Mouse (Mus musculus): ENCODE data around the gene Olfr214. TPM values are rescaled to one million over a fixed set of nuclear protein-coding genes. Genes with fewer than 3 reads are reported as not detected.
"Not testable (repeated sequence)": the region's sequence is repeated elsewhere in the genome, so short reads cannot be mapped to it uniquely, and the experiment has no call there.

Olfr214 gene
- polyA plus RNA-seq (2012; rRNA removed): not detected in 2 replicates

DNA sequence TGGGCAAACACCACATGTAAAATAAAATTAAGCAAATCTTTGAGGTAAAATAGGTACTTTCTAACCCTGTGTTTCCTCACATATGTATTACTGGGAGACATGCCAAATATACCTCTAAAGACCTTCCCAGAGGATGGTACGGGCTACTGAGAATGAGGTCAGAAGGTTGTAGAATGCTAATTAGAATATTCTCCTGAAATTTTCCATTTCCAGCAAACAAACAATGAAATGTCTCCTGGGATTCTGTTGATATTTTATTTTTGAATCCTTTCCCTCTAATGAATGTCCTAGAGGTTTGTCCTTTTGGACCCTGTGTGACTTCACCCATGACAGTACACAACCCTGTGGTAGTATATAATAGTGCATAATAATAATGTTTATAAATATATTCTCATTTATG, at the start of gene Olfr214:
Olfr214 (plus strand) TSS at position 301 of the 400 bp plus-strand sequence.
- no peaks in the 10 kb centered on the region for H3K27me3 ChIP-seq (ENCODE audit: control insufficient read depth, insufficient read depth, low read length)
- TF ChIP-seq POLR2A (IDR thresholded peaks at IDR 0.05; ENCODE audit: borderline replicate concordance, insufficient read depth, low read length) (no peak), CTCF (IDR thresholded peaks at IDR 0.05; ENCODE audit: borderline replicate concordance, insufficient read depth, low read depth, low read length) (no peak)
- no peaks in the 10 kb centered on the region for H3K4me1 ChIP-seq (ENCODE audit: control insufficient read depth, insufficient read depth, low read length)
- 63% methylated on average over 1 of the region's 1 CpGs for WGBS
- no peak within 1 kb of the TSS for H3K27ac ChIP-seq (ENCODE audit: insufficient read depth, low read length)
- no peak for DNase-seq
- no peak within 1 kb of the TSS for H3K4me3 ChIP-seq (replicated peaks; ENCODE audit: insufficient read depth, low read depth, low read length)

DNA sequence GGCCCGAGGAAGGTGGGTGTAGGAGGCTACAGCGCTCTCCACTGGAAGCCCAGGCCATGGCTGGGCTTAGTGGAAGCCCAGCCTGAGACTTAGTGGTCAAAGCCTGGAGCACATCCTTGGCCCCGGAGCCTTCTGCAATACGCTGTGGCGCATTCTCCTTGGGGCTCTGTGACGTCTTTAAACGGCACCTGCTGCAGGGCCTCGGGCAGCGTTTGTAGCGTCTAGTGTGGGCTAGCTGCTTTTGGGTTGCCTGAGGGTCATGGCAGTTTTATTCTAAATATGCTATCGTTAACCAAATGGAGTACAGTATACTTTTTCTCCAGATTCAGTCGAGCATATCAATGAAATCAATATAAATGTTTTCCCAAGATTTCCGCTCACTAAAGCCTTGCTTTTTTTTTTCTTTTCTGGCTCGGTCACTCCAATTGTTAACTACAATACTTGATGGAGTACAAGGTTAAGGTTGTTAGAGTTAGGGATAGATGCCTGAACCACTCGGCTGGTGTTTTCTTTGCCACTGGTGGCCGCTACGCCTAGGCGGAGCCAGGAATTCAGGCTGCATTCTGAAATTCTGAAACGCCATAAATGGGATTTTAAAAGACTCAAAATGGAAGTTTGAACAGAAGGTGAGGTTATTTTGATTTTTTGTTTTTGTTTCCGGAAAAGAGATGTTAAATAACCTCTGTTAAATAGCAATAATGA, 47.6 kb upstream of the Olfr214 start, which contains the start of gene Olfr212:
Olfr212 (plus strand) TSS at position 215 of the 702 bp plus-strand sequence.
- not testable (repeated sequence) for H3K4me1 ChIP-seq (ENCODE audit: control insufficient read depth, insufficient read depth, low read length); H3K27me3 ChIP-seq (ENCODE audit: control insufficient read depth, insufficient read depth, low read length); H3K27ac ChIP-seq (ENCODE audit: insufficient read depth, low read length); H3K4me3 ChIP-seq (replicated peaks; ENCODE audit: insufficient read depth, low read depth, low read length)
- peak in 1 of 2 experiments; percentile 8 for DNase-seq
- 90% methylated on average over 20 of the region's 20 CpGs for WGBS

DNA sequence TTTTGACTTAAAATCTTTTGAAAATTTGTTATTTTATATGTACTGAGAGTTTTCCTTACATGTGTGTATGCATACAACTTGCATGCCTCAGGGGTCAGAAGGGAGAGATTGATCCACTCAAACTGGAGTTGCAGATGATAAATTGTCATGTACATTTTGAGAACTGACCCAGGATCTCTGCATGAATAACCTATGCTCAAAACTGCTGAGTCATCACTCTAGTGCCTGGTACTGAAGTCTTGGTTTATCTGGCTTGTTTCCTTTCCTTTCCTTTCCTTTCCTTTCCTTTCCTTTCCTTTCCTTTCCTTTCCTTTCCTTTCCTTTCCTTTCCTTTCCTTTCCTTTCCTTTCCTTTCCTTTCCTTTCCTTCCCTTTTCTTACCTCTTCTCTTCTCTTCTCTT, 39.2 kb upstream of the Olfr214 start:
- TF ChIP-seq CTCF (IDR thresholded peaks at IDR 0.05; ENCODE audit: borderline replicate concordance, insufficient read depth, low read depth, low read length) (no peak), POLR2A (IDR thresholded peaks at IDR 0.05; ENCODE audit: borderline replicate concordance, insufficient read depth, low read length) (no peak)
- H3K4me3 ChIP-seq (replicated peaks; ENCODE audit: insufficient read depth, low read depth, low read length): no peak overlapping the region
- H3K27me3 ChIP-seq (ENCODE audit: control insufficient read depth, insufficient read depth, low read length): no peaks in the 10 kb centered on the region
- H3K27ac ChIP-seq (ENCODE audit: insufficient read depth, low read length): no peak overlapping the region
- H3K4me1 ChIP-seq (ENCODE audit: control insufficient read depth, insufficient read depth, low read length): no peaks in the 10 kb centered on the region
- no peak for DNase-seq

DNA sequence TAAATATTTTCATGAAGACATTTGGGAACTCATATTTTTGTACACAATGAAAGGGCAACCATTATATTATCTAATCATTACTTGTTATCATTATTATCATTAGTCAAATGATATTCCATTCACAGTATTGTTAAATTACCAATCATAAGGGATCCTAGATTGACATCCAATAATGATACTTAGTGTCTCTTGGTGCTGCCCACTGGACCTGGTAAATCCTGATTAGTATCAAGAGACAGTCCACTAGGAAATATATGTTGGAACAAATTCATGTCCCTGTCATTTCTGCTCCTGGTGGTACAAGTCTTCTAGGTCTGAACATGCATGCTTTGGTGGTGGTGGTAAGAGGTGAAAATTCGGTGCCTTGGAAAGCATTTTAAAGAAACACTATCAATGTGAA, 15.9 kb upstream of the Olfr214 start, which contains the start of gene Olfr213:
Olfr213 (plus strand) TSS at position 301 of the 400 bp plus-strand sequence.
- no peaks in the 10 kb centered on the region for H3K4me1 ChIP-seq (ENCODE audit: control insufficient read depth, insufficient read depth, low read length)
- WGBS: 89% methylated on average over 1 of the region's 1 CpGs
- TF ChIP-seq CTCF (IDR thresholded peaks at IDR 0.05; ENCODE audit: borderline replicate concordance, insufficient read depth, low read depth, low read length): no peak
- no peak for TF ChIP-seq POLR2A (IDR thresholded peaks at IDR 0.05; ENCODE audit: borderline replicate concordance, insufficient read depth, low read length)
- no peaks in the 10 kb centered on the region for H3K27me3 ChIP-seq (ENCODE audit: control insufficient read depth, insufficient read depth, low read length)
- no peak within 1 kb of the TSS for H3K27ac ChIP-seq (ENCODE audit: insufficient read depth, low read length)
- H3K4me3 ChIP-seq (replicated peaks; ENCODE audit: insufficient read depth, low read depth, low read length): no peak within 1 kb of the TSS
- DNase-seq: no peak

DNA sequence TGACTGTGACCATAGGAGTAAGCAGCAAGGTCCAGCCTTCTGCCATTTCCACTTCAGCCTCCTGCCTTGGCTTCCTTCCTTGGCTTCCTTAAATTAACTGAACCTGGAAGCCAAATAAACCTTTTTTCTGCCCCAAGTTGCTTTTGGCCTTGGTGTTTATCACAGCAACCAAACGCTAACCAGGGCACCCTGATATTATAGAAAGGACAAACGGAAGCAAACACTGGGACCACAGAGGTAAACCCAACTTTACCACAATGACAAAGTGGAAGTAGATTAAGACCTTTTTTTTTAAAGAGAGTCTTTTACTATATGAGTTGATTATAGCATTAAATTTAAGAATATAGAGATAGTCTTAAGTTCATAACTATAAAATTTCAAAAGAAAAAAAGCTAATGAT, 11.5 kb upstream of the Olfr214 start:
- no peak overlapping the region for H3K4me3 ChIP-seq (replicated peaks; ENCODE audit: insufficient read depth, low read depth, low read length)
- no peak for DNase-seq
- H3K27ac ChIP-seq (ENCODE audit: insufficient read depth, low read length): no peak overlapping the region
- 89% methylated on average over 2 of the region's 2 CpGs for WGBS
- TF ChIP-seq CTCF (IDR thresholded peaks at IDR 0.05; ENCODE audit: borderline replicate concordance, insufficient read depth, low read depth, low read length) (no peak), POLR2A (IDR thresholded peaks at IDR 0.05; ENCODE audit: borderline replicate concordance, insufficient read depth, low read length) (no peak)
- H3K4me1 ChIP-seq (ENCODE audit: control insufficient read depth, insufficient read depth, low read length): no peaks in the 10 kb centered on the region
- H3K27me3 ChIP-seq (ENCODE audit: control insufficient read depth, insufficient read depth, low read length): no peaks in the 10 kb centered on the region

DNA sequence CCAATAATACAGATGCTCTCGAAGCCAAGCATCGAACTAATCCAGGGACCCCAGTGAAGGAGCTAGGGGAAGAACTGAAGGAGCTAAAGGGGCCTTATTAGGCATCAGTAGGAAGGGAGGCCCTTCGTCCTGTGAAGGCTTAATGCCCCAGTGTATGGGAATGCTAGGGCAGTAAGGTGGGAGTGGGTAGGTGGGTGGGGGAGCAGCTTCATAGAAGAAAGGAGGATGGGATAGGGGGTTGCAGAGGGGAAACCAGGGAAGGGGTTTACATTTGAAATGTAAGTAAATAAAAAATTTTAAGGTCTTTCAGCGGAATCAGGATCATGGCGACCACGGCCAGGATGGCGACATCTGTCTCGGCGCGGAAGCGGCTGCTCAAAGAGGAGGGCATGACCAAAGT, 3.2 kb upstream of the Olfr214 start, which contains the start of gene Gm5580:
Gm5580 (plus strand) TSS at position 301 of the 400 bp plus-strand sequence.
- 93% methylated on average over 11 of the region's 11 CpGs for WGBS
- H3K27me3 ChIP-seq (ENCODE audit: control insufficient read depth, insufficient read depth, low read length); H3K4me1 ChIP-seq (ENCODE audit: control insufficient read depth, insufficient read depth, low read length); H3K27ac ChIP-seq (ENCODE audit: insufficient read depth, low read length); H3K4me3 ChIP-seq (replicated peaks; ENCODE audit: insufficient read depth, low read depth, low read length); DNase-seq: not testable (repeated sequence)

DNA sequence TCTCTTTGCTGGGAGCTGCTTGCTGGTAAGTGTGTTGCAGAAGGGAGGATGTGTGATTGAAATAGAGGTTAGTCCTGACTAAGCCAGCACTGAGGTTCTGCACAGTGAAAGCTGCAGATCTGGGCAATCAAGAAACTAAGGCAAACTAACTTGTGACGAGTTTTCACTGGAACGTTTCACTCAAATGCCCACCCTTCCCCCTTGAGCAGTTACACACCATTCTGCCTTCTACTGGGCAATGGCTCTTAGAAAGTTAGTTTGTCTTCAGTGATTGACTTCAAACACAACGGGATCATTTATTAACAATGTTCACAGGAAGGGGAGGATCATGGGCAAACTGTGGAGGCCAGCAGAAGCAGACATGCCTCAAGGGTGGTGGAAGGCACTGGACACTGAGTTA, 917 bp downstream of the Olfr214 start:
- no peak overlapping the region for H3K27ac ChIP-seq (ENCODE audit: insufficient read depth, low read length)
- H3K4me3 ChIP-seq (replicated peaks; ENCODE audit: insufficient read depth, low read depth, low read length): no peak overlapping the region
- no peak for DNase-seq
- TF ChIP-seq CTCF (IDR thresholded peaks at IDR 0.05; ENCODE audit: borderline replicate concordance, insufficient read depth, low read depth, low read length) (no peak), POLR2A (IDR thresholded peaks at IDR 0.05; ENCODE audit: borderline replicate concordance, insufficient read depth, low read length) (no peak)
- no peaks in the 10 kb centered on the region for H3K27me3 ChIP-seq (ENCODE audit: control insufficient read depth, insufficient read depth, low read length)
- no peaks in the 10 kb centered on the region for H3K4me1 ChIP-seq (ENCODE audit: control insufficient read depth, insufficient read depth, low read length)
- WGBS: 71% methylated on average over 3 of the region's 3 CpGs

DNA sequence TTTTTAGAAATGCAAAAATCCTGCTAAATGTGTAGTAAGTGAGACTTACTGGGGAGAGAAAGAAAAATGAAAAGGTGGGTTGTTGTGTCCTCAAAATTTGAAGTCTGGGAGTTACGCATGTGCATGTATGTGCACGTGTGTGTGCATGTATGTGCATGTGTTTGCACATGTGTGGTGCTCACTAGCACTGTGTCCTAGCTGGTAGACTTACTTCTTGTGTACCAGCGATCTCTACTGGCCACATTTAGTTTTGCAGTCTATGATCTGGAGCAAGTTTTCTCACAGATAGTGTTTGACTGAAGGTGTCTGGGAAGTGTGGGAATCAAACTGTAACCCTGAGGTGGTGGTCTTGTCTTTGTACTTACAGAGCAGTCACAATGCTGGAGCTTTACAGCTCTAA, 15.8 kb downstream of the Olfr214 start:
- peak; percentile 66 for TF ChIP-seq CTCF (IDR thresholded peaks at IDR 0.05; ENCODE audit: borderline replicate concordance, insufficient read depth, low read depth, low read length)
- TF ChIP-seq POLR2A (IDR thresholded peaks at IDR 0.05; ENCODE audit: borderline replicate concordance, insufficient read depth, low read length): no peak
- Histone ChIP-seq H3K4me1 (ENCODE audit: control insufficient read depth, insufficient read depth, low read length) (no peaks in the 10 kb centered on the region), H3K27ac (ENCODE audit: insufficient read depth, low read length) (no peak overlapping the region), H3K27me3 (ENCODE audit: control insufficient read depth, insufficient read depth, low read length) (no peaks in the 10 kb centered on the region), H3K4me3 (replicated peaks; ENCODE audit: insufficient read depth, low read depth, low read length) (no peak overlapping the region)
- 26% methylated on average over 3 of the region's 3 CpGs for WGBS
- peak; percentile 18 to 19 for DNase-seq
